Mouse (Mus musculus) ES-Bruce4 (cell line): Measurements from ENCODE around the gene Xpnpep3. TPM values are rescaled to one million over a fixed set of nuclear protein-coding genes. Genes with fewer than 3 reads are reported as not detected.

ENCODE experiments used
- H3K27ac ChIP-seq: 2 replicates; pipeline ENCODE4 v1.5.1; 2012; ENCODE audit warnings: low read length, inconsistent platforms; ENCODE audit not compliant: insufficient read depth
- H3K27me3 ChIP-seq: 2 replicates; pipeline ENCODE4 v1.6.1; 2012; ENCODE audit warnings: mild to moderate bottlenecking, low read length, inconsistent platforms; ENCODE audit not compliant: control insufficient read depth, poor library complexity, insufficient read depth, severe bottlenecking
- H3K36me3 ChIP-seq: 2 replicates; pipeline ENCODE4 v1.6.1; 2012; ENCODE audit warnings: inconsistent platforms, mild to moderate bottlenecking, low read length, moderate library complexity; ENCODE audit not compliant: control insufficient read depth, poor library complexity, insufficient read depth, severe bottlenecking
- H3K4me1 ChIP-seq: one replicate; pipeline ENCODE4 v1.8.1; 2011; ENCODE audit warnings: low read length; ENCODE audit not compliant: control insufficient read depth, insufficient read depth
- H3K4me3 ChIP-seq: 2 replicates; pipeline ENCODE4 v1.5.1; 2011; ENCODE audit warnings: low read depth, mild to moderate bottlenecking, low read length
- H3K9ac ChIP-seq: 2 replicates; pipeline ENCODE4 v1.6.1; 2012; ENCODE audit warnings: low read depth, mild to moderate bottlenecking, inconsistent platforms; ENCODE audit not compliant: poor library complexity, severe bottlenecking
- H3K9me3 ChIP-seq: replicated peaks from 2 replicates; pipeline ENCODE4 v1.6.1; 2012; ENCODE audit warnings: mild to moderate bottlenecking, low read length, inconsistent platforms; ENCODE audit not compliant: control insufficient read depth, poor library complexity, insufficient read depth, severe bottlenecking
- CTCF ChIP-seq: IDR thresholded peaks from one replicate; pipeline ENCODE4 v1.8.1; 2011; ENCODE audit warnings: low read depth, low read length
- EP300 ChIP-seq: IDR thresholded peaks from 2 replicates; pipeline ENCODE4 v1.6.1; 2011; ENCODE audit warnings: low read depth, low read length; ENCODE audit not compliant: insufficient read depth
- POLR2A ChIP-seq: IDR thresholded peaks from one replicate; pipeline ENCODE4 v1.8.1; 2011; ENCODE audit warnings: low read length; ENCODE audit not compliant: insufficient read depth
- polyA plus RNA-seq: library from polyadenylated mRNA; stranded (reverse); fragments of >200 nt; gene quantifications from 2 replicates; pipeline ENCODE4 v1.2.4, GENCODE M21; 2011; ENCODE audit warnings: low read depth; ENCODE audit not compliant: missing spikeins, insufficient read depth, insufficient read length

Gene Xpnpep3
- polyA plus RNA-seq, 1 experiment, result 26.7 TPM

DNA sequence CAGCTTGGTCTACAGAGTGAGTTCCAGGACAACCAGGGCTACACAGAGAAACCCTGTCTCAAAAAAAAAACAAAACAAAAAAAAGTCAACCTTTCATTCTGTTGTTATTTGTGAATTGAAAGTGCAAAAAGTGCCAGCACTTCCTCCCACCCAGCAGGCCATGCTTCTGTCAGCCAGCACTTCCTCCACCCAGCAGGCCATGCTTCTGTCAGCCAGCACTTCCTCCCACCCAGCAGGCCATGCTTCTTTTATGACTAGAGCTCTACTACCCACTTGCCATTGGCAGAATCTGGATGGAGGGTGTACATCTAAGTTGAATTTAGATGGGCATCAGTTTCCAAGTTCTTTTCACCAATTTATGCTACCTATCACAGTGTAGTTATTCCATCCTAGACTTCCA lies 6.9 kb upstream of the Xpnpep3 start:
- TF ChIP-seq EP300 (no peak), CTCF (no peak), POLR2A (no peak)
- H3K4me1 ChIP-seq, result no peaks in the 10 kb centered on the region
- H3K36me3 ChIP-seq, result peaks cover 58% of the 10 kb centered on the region

DNA sequence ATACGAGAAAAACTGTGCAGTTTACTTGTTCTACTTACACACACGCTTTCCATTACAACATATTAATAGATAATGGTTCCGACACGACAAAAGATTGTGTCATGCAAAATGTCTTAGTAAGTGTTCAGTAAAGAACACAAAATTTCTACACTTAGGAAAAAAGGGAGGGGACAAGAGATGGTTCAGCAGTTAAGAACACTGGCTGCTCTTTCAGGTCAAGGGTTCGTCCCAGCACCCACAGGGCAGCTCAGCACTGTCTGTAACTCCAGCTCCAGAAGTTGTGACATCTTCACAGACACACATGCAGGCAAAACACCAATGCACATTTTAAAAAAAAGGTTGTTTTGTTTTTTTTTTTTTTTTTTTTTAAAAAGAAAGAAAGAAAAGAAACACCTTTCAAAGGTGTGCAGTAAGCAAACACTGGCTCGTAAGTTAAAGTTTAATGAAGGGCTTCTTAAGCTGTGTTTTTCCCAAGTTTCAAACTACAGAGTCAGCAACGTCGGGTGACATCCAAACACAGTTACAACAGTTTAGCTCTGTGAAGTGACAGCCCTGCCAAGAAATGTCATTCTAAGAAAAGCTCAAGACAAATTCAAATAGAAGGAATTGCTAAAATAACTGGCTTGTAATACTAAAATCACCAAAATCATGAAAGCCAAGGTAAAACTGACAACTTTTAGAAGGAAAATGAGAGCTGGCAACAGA lies 5.6 kb upstream of the Xpnpep3 start:
- H3K4me3 ChIP-seq, result no peak overlapping the region
- H3K9ac ChIP-seq, result no peak overlapping the region
- no peaks in the 10 kb centered on the region for H3K9me3 ChIP-seq
- no peaks in the 10 kb centered on the region for H3K4me1 ChIP-seq
- H3K27me3 ChIP-seq, result no peaks in the 10 kb centered on the region
- peaks cover 48% of the 10 kb centered on the region for H3K36me3 ChIP-seq
- H3K27ac ChIP-seq, result no peak overlapping the region
- TF ChIP-seq CTCF, result no peak
- TF ChIP-seq EP300, result no peak
- TF ChIP-seq POLR2A, result no peak

More for the DNA sequence above, 6.9 kb upstream of the Xpnpep3 start:
- no peaks in the 10 kb centered on the region for H3K9me3 ChIP-seq
- no peak overlapping the region for H3K4me3 ChIP-seq
- no peaks in the 10 kb centered on the region for H3K27me3 ChIP-seq
- H3K9ac ChIP-seq, result no peak overlapping the region
- H3K27ac ChIP-seq, result no peak overlapping the region

DNA sequence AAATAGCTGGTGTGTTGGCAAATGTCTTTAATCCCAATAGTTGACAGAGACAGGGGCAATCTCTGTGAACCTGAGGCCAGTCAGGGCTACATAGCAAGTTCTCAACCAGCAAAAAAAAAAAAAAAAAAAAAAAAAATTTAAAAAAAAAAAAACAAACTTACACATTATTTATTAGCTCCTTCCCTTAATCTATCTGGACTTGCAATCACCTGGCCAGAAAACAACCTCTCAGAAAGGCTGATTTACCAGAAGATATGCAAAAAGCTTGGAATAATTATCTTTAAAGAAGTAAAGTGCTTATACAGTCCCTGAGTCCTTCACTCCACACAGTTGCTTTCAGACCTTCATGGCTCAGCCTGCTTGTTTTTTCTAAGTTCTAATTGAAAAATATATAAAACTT lies 1.7 kb upstream of the Xpnpep3 start:
- Histone ChIP-seq H3K9ac (peak overlapping the region; percentile 86), H3K27ac (no peak overlapping the region), H3K4me1 (no peaks in the 10 kb centered on the region)

DNA sequence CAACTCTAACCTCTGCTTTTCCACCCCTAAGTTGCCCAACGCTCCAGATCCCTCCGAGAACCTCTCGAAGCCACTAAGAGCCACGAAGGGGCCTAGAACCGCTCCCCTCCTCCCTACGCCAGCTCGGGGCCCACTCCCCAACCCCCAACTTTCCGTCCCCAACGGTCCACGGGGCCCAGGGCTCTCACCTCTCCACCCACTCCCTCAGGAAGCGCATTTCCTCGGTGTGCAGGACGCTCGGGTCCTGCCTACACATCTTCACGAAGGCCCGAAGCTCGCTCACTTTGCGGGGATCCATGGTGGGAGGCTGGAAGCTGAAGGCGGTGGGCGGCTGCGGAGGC lies 671 bp upstream of the Xpnpep3 start:
- Histone ChIP-seq H3K4me1 (no peaks in the 10 kb centered on the region), H3K27ac (peak overlapping the region; percentile 45; the same call in 1 of the 2 replicates)
- TF ChIP-seq CTCF, result no peak
- TF ChIP-seq POLR2A, result no peak
- TF ChIP-seq EP300, result no peak

More for the DNA sequence above, 1.7 kb upstream of the Xpnpep3 start:
- H3K27me3 ChIP-seq, result no peaks in the 10 kb centered on the region
- peaks cover 20% of the 10 kb centered on the region for H3K36me3 ChIP-seq
- no peak for TF ChIP-seq EP300
- no peak for TF ChIP-seq CTCF
- no peak for TF ChIP-seq POLR2A
- H3K9me3 ChIP-seq, result no peaks in the 10 kb centered on the region
- no peak overlapping the region for H3K4me3 ChIP-seq

DNA sequence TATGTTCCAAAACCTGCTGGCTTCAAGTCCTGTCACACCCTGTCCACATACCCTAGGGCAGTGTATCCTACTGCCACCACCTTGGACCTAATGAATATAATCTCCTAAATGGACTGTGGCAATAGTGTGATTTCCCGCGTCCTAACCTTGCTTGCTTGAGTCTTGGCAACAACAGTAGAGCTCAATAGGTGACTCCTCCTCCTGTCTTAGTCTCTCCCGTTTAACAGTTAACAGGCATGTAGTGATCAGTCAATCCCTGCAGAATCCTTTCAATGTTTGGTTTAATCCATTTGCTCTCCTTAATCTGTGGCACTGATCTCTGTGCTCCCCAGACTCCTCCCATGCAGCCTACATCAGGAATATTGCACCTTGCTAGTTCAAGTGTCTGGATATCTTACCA lies 5.1 kb downstream of the Xpnpep3 start:
- H3K4me1 ChIP-seq, result no peaks in the 10 kb centered on the region

More for the DNA sequence above, 671 bp upstream of the Xpnpep3 start:
- peak overlapping the region; percentile 86 for H3K9ac ChIP-seq
- no peaks in the 10 kb centered on the region for H3K27me3 ChIP-seq
- H3K9me3 ChIP-seq, result no peaks in the 10 kb centered on the region
- peak overlapping the region; percentile 97 for H3K4me3 ChIP-seq
- H3K36me3 ChIP-seq, result peaks cover 13% of the 10 kb centered on the region

DNA sequence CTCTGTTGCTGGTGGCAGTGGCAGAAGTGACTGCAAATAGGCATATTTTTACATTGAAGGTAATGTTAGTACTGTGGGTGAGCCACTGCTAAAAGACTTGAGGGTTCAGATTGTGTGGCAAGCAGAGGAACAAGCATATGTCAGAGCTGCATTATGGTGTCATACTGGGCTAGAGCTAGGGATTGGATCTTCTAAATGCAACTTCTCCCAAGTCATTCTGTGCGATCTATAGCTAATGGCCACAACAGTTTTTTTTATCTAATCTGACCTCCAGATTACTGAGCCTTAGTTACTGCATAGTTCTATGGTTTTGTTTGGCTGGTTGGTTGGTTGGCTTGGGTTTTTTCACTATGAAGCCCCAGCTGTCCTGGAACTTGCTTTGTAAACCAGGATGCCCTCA lies 8.3 kb downstream of the Xpnpep3 start, which contains the start of gene Dnajb7:
Dnajb7 (minus strand) TSS at position 101 of the 400 bp plus-strand sequence.
- TF ChIP-seq POLR2A (no peak), EP300 (no peak), CTCF (no peak)

More for the DNA sequence above, 5.1 kb downstream of the Xpnpep3 start:
- Histone ChIP-seq H3K9me3 (no peaks in the 10 kb centered on the region), H3K4me3 (no peak overlapping the region), H3K9ac (no peak overlapping the region), H3K27me3 (no peaks in the 10 kb centered on the region), H3K27ac (no peak overlapping the region), H3K36me3 (no peaks in the 10 kb centered on the region; the same call in none of the 2 replicates)
- TF ChIP-seq POLR2A (no peak), CTCF (no peak), EP300 (no peak)

More for the DNA sequence above, 8.3 kb downstream of the Xpnpep3 start, which contains the start of gene Dnajb7:
- Histone ChIP-seq H3K36me3 (no peaks in the 10 kb centered on the region; the same call in none of the 2 replicates), H3K27me3 (no peaks in the 10 kb centered on the region), H3K27ac (no peak within 1 kb of the TSS), H3K4me3 (no peak within 1 kb of the TSS), H3K9me3 (no peaks in the 10 kb centered on the region), H3K4me1 (no peaks in the 10 kb centered on the region), H3K9ac (no peak within 1 kb of the TSS)
